Mouse (Mus musculus) erythroblast, embryonic 14.5 days (primary cell): ENCODE results near the gene Noxred1. TPM values are rescaled to one million over a fixed set of nuclear protein-coding genes. Genes with fewer than 3 reads are reported as not detected.

Source experiments
- H3K27me3 ChIP-seq: 2 replicates; pipeline ENCODE4 v1.6.1; 2012; ENCODE audit warnings: inconsistent platforms; ENCODE audit not compliant: control insufficient read depth
- H3K36me3 ChIP-seq: 2 replicates; pipeline ENCODE4 v1.6.1; 2012; ENCODE audit warnings: mild to moderate bottlenecking, inconsistent platforms; ENCODE audit not compliant: control insufficient read depth
- H3K4me1 ChIP-seq: 2 replicates; pipeline ENCODE4 v1.6.1; 2012; ENCODE audit warnings: inconsistent platforms; ENCODE audit not compliant: control insufficient read depth
- H3K4me3 ChIP-seq: replicated peaks from 2 replicates; pipeline ENCODE3; 2012; ENCODE audit warnings: moderate library complexity, mild to moderate bottlenecking, inconsistent platforms
- H3K9me3 ChIP-seq: 2 replicates; pipeline ENCODE4 v1.6.1; 2012; ENCODE audit warnings: low read length, inconsistent platforms, mixed read lengths; ENCODE audit not compliant: control insufficient read depth
- GATA1 ChIP-seq: IDR thresholded peaks from 2 replicates; pipeline ENCODE4 v1.6.1; 2012; ENCODE audit warnings: low read length, inconsistent platforms, mixed read lengths
- TAL1 ChIP-seq: IDR thresholded peaks from 3 replicates; pipeline ENCODE4 v1.6.1; 2012; ENCODE audit warnings: low read length, inconsistent platforms, mixed read lengths
- polyA plus RNA-seq: library from polyadenylated mRNA; stranded (reverse); fragments of >175 nt; gene quantifications from 2 replicates; pipeline ENCODE4 v1.2.3, GENCODE M21; 2012

The Noxred1 gene
- polyA plus RNA-seq, 1 experiment: 0.03 TPM

- Histone ChIP-seq H3K36me3 (peaks cover 2% of the 10 kb centered on the region), H3K9me3 (no peaks in the 10 kb centered on the region), H3K4me1 (no peaks in the 10 kb centered on the region), H3K4me3 (no peak overlapping the region), H3K27me3 (no peaks in the 10 kb centered on the region)
- no peak for TF ChIP-seq GATA1
- no peak for TF ChIP-seq TAL1
Measured at GRCm38 (mm10) chr12:87177631-87178030, 60.9 kb downstream of the Noxred1 start.

GRCm38 (mm10) chr12:87175194-87175946 lies 63.2 kb downstream of the Noxred1 start:
- TF ChIP-seq GATA1: no peak
- no peak for TF ChIP-seq TAL1
- no peaks in the 10 kb centered on the region for H3K4me1 ChIP-seq
- no peak overlapping the region for H3K4me3 ChIP-seq
- H3K36me3 ChIP-seq: peaks cover 11% of the 10 kb centered on the region
- H3K27me3 ChIP-seq: no peaks in the 10 kb centered on the region
- H3K9me3 ChIP-seq: no peaks in the 10 kb centered on the region

Other genes starting within 250 kb of the Noxred1 start
- not detected in 2 replicates for gene Zdhhc22, start 248.3 kb downstream of the Noxred1 start, polyA plus RNA-seq
- gene Tmem63c, start 217.4 kb downstream of the Noxred1 start, polyA plus RNA-seq: not detected in 2 replicates
- gene Ngb, start 136.2 kb downstream of the Noxred1 start, polyA plus RNA-seq: not detected in 2 replicates
- 0.29 and 0.41 TPM in 2 replicates for gene Gstz1, start 91.6 kb downstream of the Noxred1 start, polyA plus RNA-seq
- gene Pomt2, start 90.8 kb downstream of the Noxred1 start, polyA plus RNA-seq: 0.09 and 0.11 TPM in 2 replicates
- not detected in 2 replicates for gene Samd15, start 39.0 kb downstream of the Noxred1 start, polyA plus RNA-seq
- 0.01 and 0.02 TPM in 2 replicates for gene Tmed8, start 38.3 kb downstream of the Noxred1 start, polyA plus RNA-seq
- 0.06 TPM in 1 of 2 replicates, not detected in the other for gene Vipas39, start 27.5 kb upstream of the Noxred1 start, polyA plus RNA-seq
- 12.6 and 13.5 TPM in 2 replicates for gene Ahsa1, start 27.7 kb upstream of the Noxred1 start, polyA plus RNA-seq
- gene Ism2, start 61.0 kb upstream of the Noxred1 start, polyA plus RNA-seq: not detected in 2 replicates
- 0.29 and 0.80 TPM in 2 replicates for gene Sptlc2, start 149.6 kb upstream of the Noxred1 start, polyA plus RNA-seq
- gene Slirp, start 205.2 kb upstream of the Noxred1 start, polyA plus RNA-seq: 0.18 TPM in 1 of 2 replicates, not detected in the other
- 3.9 and 4.8 TPM in 2 replicates for gene Alkbh1, start 205.3 kb upstream of the Noxred1 start, polyA plus RNA-seq
- gene Snw1, start 233.5 kb upstream of the Noxred1 start, polyA plus RNA-seq: 2.1 and 2.5 TPM in 2 replicates